Mouse (Mus musculus) liver, adult (tissue): ENCODE data around the gene Slc37a3.

Experiments used
- GATA4 ChIP-seq: IDR thresholded peaks from 2 replicates; pipeline ENCODE4 v1.6.1; 2014; ENCODE audit warnings: mild to moderate bottlenecking, low read length; ENCODE audit not compliant: insufficient replicate concordance

The Slc37a3 gene

GRCm38 (mm10) chr6:39295727-39296411, 81.6 kb downstream of the Slc37a3 start:
- no peak for TF ChIP-seq GATA4

DNA sequence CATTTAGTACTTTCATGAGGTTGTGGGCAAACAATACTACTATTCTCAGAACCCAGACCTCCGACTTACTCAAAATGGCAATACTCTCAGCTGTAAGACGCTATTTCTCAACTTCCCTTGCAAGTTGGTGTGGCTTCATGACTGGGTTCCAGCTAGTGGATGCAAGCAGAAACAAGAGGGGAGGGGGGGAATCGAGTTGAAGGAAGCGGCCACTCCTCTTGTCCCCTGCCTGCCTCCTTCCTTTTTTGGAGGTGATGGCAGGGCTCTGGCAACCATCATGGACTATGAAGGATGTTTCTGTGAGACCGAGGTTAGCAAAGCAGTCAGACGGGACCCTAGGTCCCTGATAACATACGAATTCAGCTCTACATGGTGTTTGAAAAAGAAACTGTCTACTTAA, 87.8 kb downstream of the Slc37a3 start:
- TF ChIP-seq GATA4, result no peak

DNA sequence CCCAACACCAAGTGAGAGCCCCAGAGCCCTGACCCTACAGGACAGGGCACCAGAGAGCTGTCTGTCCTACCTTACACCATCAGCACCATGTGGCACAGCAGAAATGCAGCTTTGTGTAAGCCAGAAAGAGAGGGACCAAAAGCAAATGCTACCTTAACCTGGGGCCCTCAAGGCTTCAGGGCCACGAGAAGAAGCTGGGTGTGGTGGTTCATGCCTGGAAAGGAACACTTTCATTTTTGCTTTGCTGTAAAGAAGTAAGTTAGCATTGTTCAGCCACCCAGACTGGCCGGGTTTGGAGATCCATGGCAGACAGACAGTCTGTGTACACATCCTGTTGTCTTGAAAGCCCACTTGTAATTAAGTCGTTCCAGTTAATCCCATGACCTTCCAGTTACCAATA, 89.7 kb downstream of the Slc37a3 start:
- no peak for TF ChIP-seq GATA4

- TF ChIP-seq GATA4, result no peak
These were observed 90.8 kb downstream of the Slc37a3 start for GRCm38 (mm10) chr6:39286732-39287083.

GRCm38 (mm10) chr6:39286053-39286731, 91.3 kb downstream of the Slc37a3 start:
- TF ChIP-seq GATA4, result no peak

DNA sequence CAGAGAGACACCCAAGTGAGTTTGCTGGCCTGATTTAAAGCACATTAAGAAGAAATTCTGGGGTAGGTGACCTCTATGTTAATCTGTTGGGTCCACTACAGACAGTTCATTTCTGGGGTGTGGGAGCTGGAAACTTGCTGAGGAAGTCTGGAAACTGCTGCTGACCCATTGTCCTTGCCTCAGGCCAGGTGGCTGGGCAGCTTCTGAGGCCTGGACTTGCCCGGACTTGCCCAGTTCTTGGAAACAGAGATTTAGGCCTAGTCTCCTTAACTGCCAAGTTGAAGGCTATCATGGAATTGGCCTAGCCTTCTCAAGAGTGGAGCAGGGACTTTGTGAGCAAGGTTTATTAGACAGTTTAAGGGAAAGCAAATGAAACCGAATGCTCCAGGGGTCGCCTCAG, 92.6 kb downstream of the Slc37a3 start:
- no peak for TF ChIP-seq GATA4
